Mouse (Mus musculus) bone marrow macrophage, adult 2 months (primary cell): ENCODE measurements around the gene Psma5.

Experiments used
- CTCF ChIP-seq: IDR thresholded peaks from 2 replicates; pipeline ENCODE4 v1.5.1; 2012; ENCODE audit warnings: low read depth, mild to moderate bottlenecking, low read length, moderate library complexity
- POLR2A ChIP-seq: IDR thresholded peaks from 2 replicates; pipeline ENCODE4 v1.6.1; 2012; ENCODE audit warnings: mild to moderate bottlenecking, low read depth, low read length, borderline replicate concordance

- TF ChIP-seq POLR2A (no peak), CTCF (no peak)
Measured at GRCm38 (mm10) chr3:108313138-108313537, 56.4 kb downstream of the Psma5 start.
